Mouse (Mus musculus): Measurements from ENCODE around the gene Samd4. TPM values are rescaled to one million over a fixed set of nuclear protein-coding genes. Genes with fewer than 3 reads are reported as not detected.

Samd4 gene
- total and polyA plus RNA-seq, 2 experiments, result 1.6 TPM

DNA sequence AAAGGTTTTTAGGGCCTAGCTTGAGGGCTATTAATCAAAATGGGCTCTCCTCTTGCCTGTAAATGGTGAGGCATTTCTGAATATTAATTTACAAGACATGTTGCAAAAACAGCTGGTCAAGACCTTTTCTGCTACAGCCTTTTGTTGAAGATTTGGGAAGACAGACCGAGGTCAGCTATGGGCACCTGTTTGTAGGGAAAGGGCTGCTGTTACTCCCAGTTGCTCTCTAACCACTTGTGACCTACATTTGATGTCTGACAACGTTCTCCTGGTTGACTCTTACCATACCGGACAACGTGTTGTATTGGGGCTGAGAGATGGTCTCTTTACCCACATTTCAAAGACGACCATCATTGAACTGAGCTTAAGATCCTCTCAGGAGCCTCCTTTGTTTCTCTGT is 15.3 kb downstream of the Samd4 start:
- Histone ChIP-seq H3K36me3 (ENCODE audit: control insufficient read depth, insufficient read depth, low read length) (no peaks in the 10 kb centered on the region), H3K4me3 (ENCODE audit: insufficient read depth, low read depth, low read length) (no peak overlapping the region), H3K27me3 (ENCODE audit: control insufficient read depth, insufficient read depth, low read length) (no peaks in the 10 kb centered on the region), H3K4me1 (ENCODE audit: control insufficient read depth, insufficient read depth, low read length) (no peaks in the 10 kb centered on the region; the same call in 1 of the 2 replicates), H3K9ac (ENCODE audit: low read depth, low read length) (no peak overlapping the region), H3K27ac (replicated peaks; ENCODE audit: insufficient read depth, low read depth, low read length) (no peak overlapping the region), H3K79me2 (ENCODE audit: control insufficient read depth, insufficient read depth, low read length) (peaks cover 2% of the 10 kb centered on the region; the same call in 1 of the 2 replicates)
- DNase-seq (ENCODE audit: extremely low read depth, low read depth, low spot score), result no peak
- 89% methylated on average over 5 of the region's 5 CpGs for WGBS
- TF ChIP-seq CTCF (IDR thresholded peaks at IDR 0.05; ENCODE audit: low read depth, low read length) (no peak), POLR2A (IDR thresholded peaks at IDR 0.05; ENCODE audit: extremely low read depth, insufficient read depth, low read length) (no peak)

DNA sequence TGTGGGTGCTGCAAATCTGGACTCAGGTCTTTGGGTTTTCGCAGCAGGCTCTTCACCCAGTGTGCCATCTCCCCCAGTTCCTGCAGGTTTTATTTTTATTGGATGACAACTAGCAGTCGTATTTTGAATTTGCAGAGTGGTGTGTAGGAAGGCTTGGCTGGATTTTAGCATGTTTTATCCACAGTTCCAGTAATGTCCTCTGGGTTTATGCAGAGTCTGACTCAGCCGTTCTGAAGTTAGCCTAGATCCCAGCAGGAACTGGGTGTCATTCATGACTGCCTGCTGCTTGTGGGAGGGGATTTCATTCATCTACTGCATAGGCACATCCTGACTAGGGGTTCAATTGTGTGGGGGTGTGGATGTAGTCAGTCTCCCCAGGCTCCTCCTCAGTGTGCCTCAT is 16.0 kb downstream of the Samd4 start:
- WGBS, result 83% methylated on average over 3 of the region's 3 CpGs

DNA sequence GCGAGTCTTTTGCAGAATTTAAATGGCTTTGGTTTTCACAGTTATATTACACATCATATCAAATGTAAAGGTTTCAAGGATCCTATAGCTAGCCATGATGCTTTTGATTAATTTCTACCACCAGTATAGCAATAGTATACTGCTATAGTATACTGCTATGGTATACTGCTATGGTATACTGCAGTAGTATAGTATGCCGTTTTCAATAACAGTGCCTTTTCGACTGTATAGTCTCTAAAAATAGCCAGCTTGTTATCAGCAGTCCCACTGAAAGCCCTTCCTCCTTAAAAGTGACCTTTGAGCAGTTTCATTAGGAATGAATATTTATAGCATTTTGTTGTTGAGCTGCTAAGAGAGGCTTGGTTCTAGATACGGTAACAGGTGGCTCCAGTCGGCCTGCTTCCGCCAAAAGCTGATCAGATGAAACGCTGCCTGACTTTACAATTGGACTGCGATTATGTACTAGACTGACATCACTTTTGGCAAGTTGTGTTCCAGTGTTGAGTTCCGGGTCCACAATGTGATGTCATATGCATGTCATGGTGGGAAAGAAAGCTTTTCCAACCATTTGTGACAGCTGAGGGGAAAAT is 19.9 kb downstream of the Samd4 start:
- Histone ChIP-seq H3K9ac (ENCODE audit: low read depth, low read length) (no peak overlapping the region), H3K79me2 (ENCODE audit: control insufficient read depth, insufficient read depth, low read length) (peaks cover 2% of the 10 kb centered on the region; the same call in 1 of the 2 replicates), H3K27ac (replicated peaks; ENCODE audit: insufficient read depth, low read depth, low read length) (no peak overlapping the region), H3K36me3 (ENCODE audit: control insufficient read depth, insufficient read depth, low read length) (no peaks in the 10 kb centered on the region), H3K27me3 (ENCODE audit: control insufficient read depth, insufficient read depth, low read length) (no peaks in the 10 kb centered on the region), H3K4me1 (ENCODE audit: control insufficient read depth, insufficient read depth, low read length) (no peaks in the 10 kb centered on the region), H3K4me3 (ENCODE audit: insufficient read depth, low read depth, low read length) (no peak overlapping the region)
- TF ChIP-seq POLR2A (IDR thresholded peaks at IDR 0.05; ENCODE audit: extremely low read depth, insufficient read depth, low read length), result no peak
- no peak for TF ChIP-seq CTCF (IDR thresholded peaks at IDR 0.05; ENCODE audit: low read depth, low read length)
- no peak for DNase-seq (ENCODE audit: extremely low read depth, low read depth, low spot score)
- 80% methylated on average over 9 of the region's 9 CpGs for WGBS

More for the DNA sequence above, 16.0 kb downstream of the Samd4 start:
- Histone ChIP-seq H3K79me2 (ENCODE audit: control insufficient read depth, insufficient read depth, low read length) (peaks cover 2% of the 10 kb centered on the region; the same call in 1 of the 2 replicates), H3K27ac (replicated peaks; ENCODE audit: insufficient read depth, low read depth, low read length) (no peak overlapping the region), H3K9ac (ENCODE audit: low read depth, low read length) (no peak overlapping the region), H3K27me3 (ENCODE audit: control insufficient read depth, insufficient read depth, low read length) (no peaks in the 10 kb centered on the region), H3K4me3 (ENCODE audit: insufficient read depth, low read depth, low read length) (no peak overlapping the region), H3K4me1 (ENCODE audit: control insufficient read depth, insufficient read depth, low read length) (no peaks in the 10 kb centered on the region; the same call in 1 of the 2 replicates), H3K36me3 (ENCODE audit: control insufficient read depth, insufficient read depth, low read length) (no peaks in the 10 kb centered on the region)
- DNase-seq (ENCODE audit: extremely low read depth, low read depth, low spot score), result no peak
- TF ChIP-seq CTCF (IDR thresholded peaks at IDR 0.05; ENCODE audit: low read depth, low read length), result no peak
- TF ChIP-seq POLR2A (IDR thresholded peaks at IDR 0.05; ENCODE audit: extremely low read depth, insufficient read depth, low read length), result no peak

DNA sequence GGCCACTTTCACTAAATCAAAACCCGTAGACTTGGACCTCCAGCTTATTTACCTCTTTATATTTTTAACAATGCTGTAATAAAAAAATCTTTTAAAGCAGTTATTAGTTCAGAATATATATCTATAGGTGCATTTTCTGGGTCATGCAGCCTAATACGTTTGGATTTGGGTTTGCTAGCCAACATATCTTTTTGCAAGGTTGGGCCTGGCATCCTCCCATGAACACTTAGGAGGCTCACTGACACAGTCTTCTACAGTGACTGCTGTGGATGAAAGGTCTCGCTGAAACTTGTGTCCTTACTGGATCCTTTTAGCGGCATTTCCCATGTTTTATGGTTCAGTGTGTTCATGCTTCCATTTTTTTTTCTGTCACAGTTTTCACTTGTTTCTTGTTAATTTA is 21.6 kb downstream of the Samd4 start:
- 97% methylated on average over 4 of the region's 4 CpGs for WGBS

DNA sequence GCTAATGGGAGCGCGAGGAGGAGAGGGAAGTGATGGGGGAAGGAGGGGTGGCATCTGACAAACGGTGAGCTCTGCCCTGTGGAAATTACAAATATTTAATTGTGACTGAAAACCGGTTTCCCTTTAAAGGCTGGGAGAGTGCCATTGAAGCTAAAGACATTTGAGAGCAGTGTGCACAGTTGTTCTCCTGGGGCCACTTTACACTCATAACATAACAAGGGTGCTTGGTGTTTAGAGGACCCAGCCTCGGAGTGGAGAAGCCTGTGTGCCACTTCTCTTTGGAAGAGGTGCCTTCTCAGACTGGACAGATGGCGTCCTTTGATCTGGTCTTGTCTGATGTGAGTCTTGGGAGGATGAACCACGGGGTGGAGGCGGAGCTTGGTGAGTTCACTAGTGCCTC is 26.2 kb downstream of the Samd4 start:
- H3K36me3 ChIP-seq (ENCODE audit: control insufficient read depth, insufficient read depth, low read length), result no peaks in the 10 kb centered on the region
- no peak for DNase-seq (ENCODE audit: extremely low read depth, low read depth, low spot score)
- no peak for TF ChIP-seq CTCF (IDR thresholded peaks at IDR 0.05; ENCODE audit: low read depth, low read length)
- TF ChIP-seq POLR2A (IDR thresholded peaks at IDR 0.05; ENCODE audit: extremely low read depth, insufficient read depth, low read length), result no peak
- no peak overlapping the region for H3K27ac ChIP-seq (replicated peaks; ENCODE audit: insufficient read depth, low read depth, low read length)
- WGBS, result 85% methylated on average over 8 of the region's 8 CpGs
- no peak overlapping the region for H3K4me3 ChIP-seq (ENCODE audit: insufficient read depth, low read depth, low read length)
- H3K27me3 ChIP-seq (ENCODE audit: control insufficient read depth, insufficient read depth, low read length), result no peaks in the 10 kb centered on the region
- no peak overlapping the region for H3K9ac ChIP-seq (ENCODE audit: low read depth, low read length)
- no peaks in the 10 kb centered on the region; the same call in 1 of the 2 replicates for H3K79me2 ChIP-seq (ENCODE audit: control insufficient read depth, insufficient read depth, low read length)
- H3K4me1 ChIP-seq (ENCODE audit: control insufficient read depth, insufficient read depth, low read length), result no peaks in the 10 kb centered on the region

More for the DNA sequence above, 21.6 kb downstream of the Samd4 start:
- Histone ChIP-seq H3K4me3 (ENCODE audit: insufficient read depth, low read depth, low read length) (no peak overlapping the region), H3K36me3 (ENCODE audit: control insufficient read depth, insufficient read depth, low read length) (no peaks in the 10 kb centered on the region), H3K9ac (ENCODE audit: low read depth, low read length) (no peak overlapping the region), H3K4me1 (ENCODE audit: control insufficient read depth, insufficient read depth, low read length) (no peaks in the 10 kb centered on the region), H3K27ac (replicated peaks; ENCODE audit: insufficient read depth, low read depth, low read length) (no peak overlapping the region), H3K79me2 (ENCODE audit: control insufficient read depth, insufficient read depth, low read length) (peaks cover 2% of the 10 kb centered on the region; the same call in 1 of the 2 replicates), H3K27me3 (ENCODE audit: control insufficient read depth, insufficient read depth, low read length) (no peaks in the 10 kb centered on the region)
- no peak for TF ChIP-seq CTCF (IDR thresholded peaks at IDR 0.05; ENCODE audit: low read depth, low read length)
- TF ChIP-seq POLR2A (IDR thresholded peaks at IDR 0.05; ENCODE audit: extremely low read depth, insufficient read depth, low read length), result no peak
- DNase-seq (ENCODE audit: extremely low read depth, low read depth, low spot score), result no peak

DNA sequence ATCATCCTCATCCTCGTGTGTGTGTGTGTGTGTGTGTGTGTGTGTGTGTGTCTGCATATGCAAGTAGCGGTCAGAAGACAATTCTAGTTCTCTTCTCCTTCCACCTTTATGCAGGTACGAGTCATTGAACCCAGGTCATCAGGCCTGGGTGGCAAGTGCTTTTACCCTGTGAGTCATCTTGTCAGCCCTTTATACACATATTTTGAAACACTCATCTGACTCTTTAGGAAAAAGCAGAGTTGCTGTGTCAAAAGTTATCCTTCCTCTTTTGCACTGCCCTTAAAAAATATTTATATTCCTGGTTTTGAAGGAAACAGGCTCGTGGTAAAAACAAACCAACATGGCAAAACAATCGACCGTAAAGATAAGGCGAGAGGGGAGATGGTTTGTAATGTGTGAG is 29.8 kb downstream of the Samd4 start:
- H3K27ac ChIP-seq (replicated peaks; ENCODE audit: insufficient read depth, low read depth, low read length), result no peak overlapping the region
- WGBS, result 70% methylated on average over 7 of the region's 7 CpGs
- no peak overlapping the region for H3K9ac ChIP-seq (ENCODE audit: low read depth, low read length)
- H3K4me1 ChIP-seq (ENCODE audit: control insufficient read depth, insufficient read depth, low read length), result no peaks in the 10 kb centered on the region
- no peaks in the 10 kb centered on the region for H3K36me3 ChIP-seq (ENCODE audit: control insufficient read depth, insufficient read depth, low read length)
- no peak overlapping the region for H3K4me3 ChIP-seq (ENCODE audit: insufficient read depth, low read depth, low read length)
- DNase-seq (ENCODE audit: extremely low read depth, low read depth, low spot score), result peak; percentile 33
- H3K79me2 ChIP-seq (ENCODE audit: control insufficient read depth, insufficient read depth, low read length), result no peaks in the 10 kb centered on the region
- no peak for TF ChIP-seq POLR2A (IDR thresholded peaks at IDR 0.05; ENCODE audit: extremely low read depth, insufficient read depth, low read length)
- no peak for TF ChIP-seq CTCF (IDR thresholded peaks at IDR 0.05; ENCODE audit: low read depth, low read length)
- H3K27me3 ChIP-seq (ENCODE audit: control insufficient read depth, insufficient read depth, low read length), result no peaks in the 10 kb centered on the region
